Mouse (Mus musculus) brain, embryonic 14.5 days (tissue): Measurements from ENCODE around the gene Slc6a3.

Experiments used
- CTCF ChIP-seq: fragments of 200-500 bp; IDR thresholded peaks from 2 replicates; pipeline ENCODE4 v1.5.1; 2012; ENCODE audit warnings: inconsistent platforms, mild to moderate bottlenecking, moderate library complexity, borderline replicate concordance; ENCODE audit not compliant: insufficient read depth, insufficient read length; ENCODE audit errors: extremely low read depth
- POLR2A ChIP-seq: fragments of 200-500 bp; IDR thresholded peaks from 2 replicates; pipeline ENCODE4 v1.6.1; 2012; ENCODE audit warnings: mild to moderate bottlenecking, inconsistent platforms, borderline replicate concordance; ENCODE audit not compliant: poor library complexity, insufficient read depth, insufficient read length, severe bottlenecking; ENCODE audit errors: extremely low read depth

DNA sequence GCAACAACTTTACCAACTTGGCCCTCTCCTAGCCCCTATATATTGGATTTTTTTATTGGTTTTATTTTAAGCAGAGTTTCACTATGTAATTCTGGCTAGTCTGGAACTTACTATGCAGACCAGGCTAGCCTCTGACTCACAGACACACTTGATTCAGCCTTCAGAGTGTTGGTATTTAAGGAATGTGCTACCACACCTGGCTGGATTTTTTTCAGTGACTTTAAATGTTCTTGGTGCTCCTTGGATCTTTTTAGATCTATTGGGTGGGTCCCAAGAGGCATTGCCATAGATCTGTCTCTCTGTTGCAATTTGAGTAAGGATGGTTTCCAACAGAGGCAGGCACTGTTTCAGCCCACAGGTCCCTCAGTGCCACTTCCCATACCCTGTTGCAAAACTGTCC, 38.5 kb downstream of the Slc6a3 start:
- TF ChIP-seq CTCF (no peak), POLR2A (no peak)
